Mouse (Mus musculus): ENCODE data around the gene Amotl1.

DNA sequence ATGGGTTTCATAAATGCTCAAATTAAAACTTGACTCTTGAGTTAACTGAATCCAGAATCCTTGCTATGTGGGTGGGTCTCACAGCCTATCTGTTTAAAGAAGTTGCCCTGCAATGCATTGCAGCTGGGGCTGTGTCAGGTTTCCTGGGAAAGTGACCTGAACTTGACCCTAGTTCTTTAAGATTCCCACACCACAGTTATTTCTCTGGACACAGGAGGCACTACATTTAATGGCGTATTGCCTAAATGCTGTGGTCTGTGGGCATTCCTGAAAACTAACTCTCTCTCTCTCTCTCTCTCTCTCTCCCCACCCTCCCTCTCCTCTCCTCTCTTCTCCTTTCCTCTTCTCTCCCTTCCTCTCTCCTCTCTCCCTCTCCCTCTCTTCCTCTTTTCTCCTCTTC is 59.2 kb downstream of the Amotl1 start:
- no peak for TF ChIP-seq GATA1 (IDR thresholded peaks at IDR 0.05; ENCODE audit: borderline replicate concordance, low read length)
- no peak for TF ChIP-seq FLI1 (IDR thresholded peaks at IDR 0.05; ENCODE audit: low read length)
